Mouse (Mus musculus): ENCODE measurements around the gene Rgl3.

The Rgl3 gene

DNA sequence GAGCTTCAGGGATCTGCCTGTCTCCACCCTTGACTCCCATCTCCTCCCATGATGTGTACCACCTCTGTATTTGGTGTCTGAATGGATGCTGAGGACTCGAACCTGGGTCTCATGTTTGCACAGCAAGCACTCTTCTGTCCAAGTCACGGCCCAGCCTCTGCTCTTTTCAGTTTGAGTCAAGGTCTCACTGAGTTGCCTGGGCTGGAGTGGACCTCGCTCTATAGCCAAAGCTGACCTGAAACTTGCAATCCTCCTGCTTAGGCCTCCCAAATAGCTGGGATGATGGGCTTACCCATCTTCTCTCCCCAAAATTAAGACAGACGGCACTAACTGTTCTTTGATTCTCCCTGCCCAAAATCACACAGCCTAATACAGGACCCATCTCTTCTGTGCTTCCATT lies 66.2 kb downstream of the Rgl3 start:
- DNase-seq (ENCODE audit: low spot score in 2 of 2) = no peak

Data from right cerebral cortex, adult 2 months (tissue).